Mouse (Mus musculus) thymus, adult 2 months (tissue): ENCODE data around the gene Snrpd3. TPM values are rescaled to one million over a fixed set of nuclear protein-coding genes. Genes with fewer than 3 reads are reported as not detected.

Experiments
- DNase-seq: peaks from one replicate; pipeline ENCODE4 v3.0.0; 2021
- H3K27ac ChIP-seq: fragments of 200-500 bp; 2 replicates; pipeline ENCODE4 v1.5.1; 2012; ENCODE audit warnings: low read length, control low read depth; ENCODE audit not compliant: control insufficient read depth, insufficient read depth
- H3K27me3 ChIP-seq: fragments of 200-500 bp; 2 replicates; pipeline ENCODE4 v1.6.1; 2012; ENCODE audit warnings: mild to moderate bottlenecking, low read length, moderate library complexity, mixed read lengths; ENCODE audit not compliant: control insufficient read depth, insufficient read depth
- H3K36me3 ChIP-seq: fragments of 200-500 bp; 2 replicates; pipeline ENCODE4 v1.6.1; 2012; ENCODE audit warnings: mild to moderate bottlenecking, low read length, moderate library complexity; ENCODE audit not compliant: control insufficient read depth, insufficient read depth
- H3K4me1 ChIP-seq: fragments of 200-500 bp; replicated peaks from 2 replicates; pipeline ENCODE4 v1.6.1; 2012; ENCODE audit warnings: low read length; ENCODE audit not compliant: control insufficient read depth, insufficient read depth
- H3K4me3 ChIP-seq: fragments of 200-500 bp; 2 replicates; pipeline ENCODE4 v1.5.1; 2012; ENCODE audit warnings: mild to moderate bottlenecking, low read length, control low read depth, moderate library complexity; ENCODE audit not compliant: control insufficient read depth, insufficient read depth
- CTCF ChIP-seq: fragments of 200-500 bp; IDR thresholded peaks from 2 replicates; pipeline ENCODE4 v1.5.1; 2012; ENCODE audit warnings: mild to moderate bottlenecking, control low read depth, low read length, moderate library complexity, borderline replicate concordance; ENCODE audit not compliant: control insufficient read depth, poor library complexity, insufficient read depth; ENCODE audit errors: extremely low read depth
- POLR2A ChIP-seq: fragments of 200-500 bp; IDR thresholded peaks from 2 replicates; pipeline ENCODE4 v1.6.1; 2012; ENCODE audit warnings: mild to moderate bottlenecking, low read length, control low read depth, moderate library complexity; ENCODE audit not compliant: control insufficient read depth, poor library complexity, insufficient read depth; ENCODE audit errors: extremely low read depth
- WGBS: fragments of 180-500 bp; shearing (Covaris S2); methylation state at CpG from one replicate; pipeline ENCODE4 v1.1.7; 2018; 5-methylcytosine and 5-hydroxymethylcytosine counted together
- polyA plus RNA-seq: library from polyadenylated mRNA; depleted of rRNA; stranded (reverse); fragments of >200 nt; gene quantifications from 2 replicates; pipeline ENCODE4 v1.2.3, GENCODE M21; 2012

Gene Snrpd3
- polyA plus RNA-seq, 1 experiment, result 25.1 TPM

DNA sequence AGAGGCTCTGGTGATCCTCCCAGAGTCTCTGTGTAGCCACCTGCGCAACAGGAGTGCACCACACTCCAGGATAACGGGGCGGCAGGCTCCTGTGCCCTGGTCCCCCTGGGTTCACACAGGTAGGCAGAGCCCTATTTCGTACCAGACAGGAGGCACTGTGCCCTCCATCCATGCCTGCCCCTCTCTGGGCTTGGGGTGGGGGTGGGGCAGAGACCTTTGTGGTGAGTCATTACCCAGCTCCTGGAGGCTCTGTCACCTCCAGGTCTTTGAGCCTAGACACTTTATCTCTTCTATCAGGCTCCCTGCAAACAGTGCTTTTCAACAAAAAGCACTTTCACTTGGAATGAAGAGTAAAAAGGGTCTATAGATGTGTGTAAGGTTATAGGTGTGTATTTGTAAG lies 51.5 kb downstream of the Snrpd3 start:
- Histone ChIP-seq H3K27me3 (no peaks in the 10 kb centered on the region), H3K4me3 (no peak overlapping the region), H3K27ac (no peak overlapping the region), H3K4me1 (peaks cover 27% of the 10 kb centered on the region), H3K36me3 (no peaks in the 10 kb centered on the region)
- DNase-seq, result no peak
- TF ChIP-seq CTCF, result no peak
- no peak for TF ChIP-seq POLR2A
- WGBS, result 76% methylated on average over 4 of the region's 4 CpGs

DNA sequence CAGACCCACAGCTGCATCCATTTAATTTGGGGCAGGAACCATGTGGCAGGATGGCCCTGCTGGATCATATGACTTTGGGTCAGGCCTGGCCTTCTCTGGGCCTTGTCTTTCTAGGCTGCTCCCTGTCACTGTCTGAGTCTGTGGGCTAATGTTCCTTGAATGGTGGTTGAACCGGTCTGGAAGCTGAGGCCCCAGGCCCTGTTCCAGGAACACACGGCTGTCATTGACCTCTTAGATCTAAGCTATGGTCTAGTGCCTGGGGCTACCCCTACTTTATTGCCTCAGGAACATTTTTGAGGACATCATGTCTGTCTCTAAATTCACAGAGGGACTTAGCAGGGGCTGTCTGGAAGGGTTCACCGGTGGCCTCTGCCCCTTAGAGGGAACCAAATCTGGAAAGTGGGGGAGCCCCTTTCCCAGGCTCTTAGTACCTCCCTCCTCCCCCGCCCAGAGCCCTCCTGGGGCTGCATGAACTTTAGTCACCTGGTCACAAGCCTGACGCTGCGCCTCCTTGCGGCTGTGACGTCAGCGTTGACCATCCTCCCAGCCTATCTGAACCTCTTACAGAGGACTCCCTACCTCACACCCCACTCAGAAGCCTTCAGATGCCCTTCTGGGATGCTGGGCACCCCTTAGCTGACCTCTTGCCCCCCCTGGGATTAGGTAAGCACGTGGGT lies 53.8 kb downstream of the Snrpd3 start:
- TF ChIP-seq POLR2A (no peak), CTCF (no peak)
- H3K27ac ChIP-seq, result no peak overlapping the region
- no peaks in the 10 kb centered on the region for H3K36me3 ChIP-seq
- no peak for DNase-seq
- H3K27me3 ChIP-seq, result no peaks in the 10 kb centered on the region
- peaks cover 6% of the 10 kb centered on the region for H3K4me1 ChIP-seq
- WGBS, result 92% methylated on average over 10 of the region's 10 CpGs
- H3K4me3 ChIP-seq, result no peak overlapping the region

- Histone ChIP-seq H3K36me3 (no peaks in the 10 kb centered on the region), H3K4me3 (no peak overlapping the region), H3K27me3 (no peaks in the 10 kb centered on the region), H3K4me1 (peaks cover 2% of the 10 kb centered on the region; the same call in 1 of the 2 replicates), H3K27ac (no peak overlapping the region)
- TF ChIP-seq CTCF, result no peak
- WGBS, result 88% methylated on average over 9 of the region's 9 CpGs
- no peak for DNase-seq
Observed at GRCm38 (mm10) chr10:75571937-75572336, 54.6 kb downstream of the Snrpd3 start.

- peaks cover 2% of the 10 kb centered on the region; the same call in 1 of the 2 replicates for H3K4me1 ChIP-seq
- TF ChIP-seq POLR2A (no peak), CTCF (no peak)
- H3K27ac ChIP-seq, result no peak overlapping the region
- H3K4me3 ChIP-seq, result no peak overlapping the region
- H3K36me3 ChIP-seq, result no peaks in the 10 kb centered on the region
- H3K27me3 ChIP-seq, result no peaks in the 10 kb centered on the region
- WGBS, result 90% methylated on average over 10 of the region's 10 CpGs
- no peak for DNase-seq
Observed at GRCm38 (mm10) chr10:75573181-75573580, 55.8 kb downstream of the Snrpd3 start.

DNA sequence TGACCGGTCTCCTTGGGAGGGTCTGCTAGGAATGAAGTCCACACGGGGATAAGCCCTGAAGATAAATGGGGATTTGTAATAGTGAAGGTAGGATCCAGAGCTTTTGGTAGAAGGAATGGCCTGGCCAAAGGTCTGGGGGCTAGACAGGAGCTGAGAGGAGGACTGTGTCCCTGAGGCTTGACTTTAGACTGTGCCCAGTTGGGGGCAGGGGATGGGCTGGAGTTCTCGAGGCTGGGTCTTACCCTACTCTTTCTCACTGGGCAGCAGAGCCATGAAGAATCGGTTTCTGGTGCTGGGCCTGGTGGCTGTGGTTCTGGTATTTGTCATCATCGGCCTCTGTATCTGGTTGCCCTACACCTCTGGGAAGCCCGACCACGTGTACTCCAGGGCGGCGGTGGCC lies 56.6 kb downstream of the Snrpd3 start:
- no peak overlapping the region for H3K4me3 ChIP-seq
- no peaks in the 10 kb centered on the region for H3K4me1 ChIP-seq
- no peaks in the 10 kb centered on the region for H3K27me3 ChIP-seq
- H3K36me3 ChIP-seq, result no peaks in the 10 kb centered on the region
- no peak for DNase-seq
- TF ChIP-seq POLR2A, result no peak
- H3K27ac ChIP-seq, result no peak overlapping the region
- 97% methylated on average over 9 of the region's 9 CpGs for WGBS

GRCm38 (mm10) chr10:75579129-75579528 lies 61.8 kb downstream of the Snrpd3 start:
- no peak for TF ChIP-seq POLR2A
- no peak for TF ChIP-seq CTCF
- Histone ChIP-seq H3K4me3 (no peak overlapping the region), H3K27me3 (no peaks in the 10 kb centered on the region), H3K36me3 (no peaks in the 10 kb centered on the region), H3K27ac (no peak overlapping the region), H3K4me1 (no peaks in the 10 kb centered on the region)
- 92% methylated on average over 6 of the region's 6 CpGs for WGBS
- no peak for DNase-seq
